Comparison of ENCODE assay signal across 28 mouse cellular contexts in the genomic region with DNA sequence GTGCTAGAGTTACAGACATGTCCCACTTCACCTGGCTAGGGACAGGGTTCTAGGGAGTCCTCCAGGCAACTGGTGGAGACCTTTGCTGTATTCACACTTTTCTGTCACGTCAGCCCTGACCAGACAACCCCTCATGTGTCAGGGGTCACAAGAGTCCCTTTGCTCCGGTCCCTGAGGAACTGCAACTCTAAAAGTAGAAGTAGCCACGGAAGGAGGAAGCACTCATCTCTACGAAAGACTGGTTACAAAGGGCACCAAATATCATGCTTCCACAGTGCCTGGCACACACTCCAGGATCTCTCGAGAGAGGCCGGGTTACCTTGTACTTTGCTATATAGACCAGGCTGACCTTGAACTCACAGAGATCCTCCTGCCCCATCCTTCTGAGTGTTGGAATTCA. TPM values are rescaled to one million over a fixed set of nuclear protein-coding genes. Genes with fewer than 3 reads are reported as not detected.
DNase-seq lines count a peak whose midpoint lies in the region; ATAC-seq lines count a peak whose summit lies in the region.
"Had no signal": no experiment of that assay in that cellular context is flagged by ENCODE, and none has a peak within 500 bp of the region (broad histone marks: within the 10 kb centered on the region; RNA-seq: fewer than 3 reads in every experiment).

No protein-coding gene starts in this region.

- no peak overlapping the region for H3K4me2 ChIP-seq in heart, embryonic 11.5 days
- H3K4me2 ChIP-seq: embryonic facial prominence, embryonic 12.5 days; hindbrain, embryonic 15.5 days; kidney, embryonic 15.5 days; midbrain, embryonic 12.5 days had no signal

- ATAC-seq in heart, embryonic 11.5 days (replicated peaks; ENCODE audit: insufficient number of reproducible peaks, low FRiP score, low TSS enrichment): no peak
- 0 out of 2 replicates have a peak, but pooled peaks have one; percentile 4 for ATAC-seq in megakaryocyte progenitor cell, adult 5-6 weeks (replicated peaks; ENCODE audit: poor library complexity)
- ATAC-seq: activated CD4-positive, CD25-positive, alpha-beta regulatory T cell, adult 4 months; forebrain, embryonic 14.5 days; inflammation-experienced regulatory T-cells, adult 6 months had no signal

- H3K9ac ChIP-seq in heart, embryonic 11.5 days (ENCODE audit: low read depth, low read length): no peak overlapping the region
- H3K9ac ChIP-seq: embryonic facial prominence, embryonic 12.5 days; hindbrain, embryonic 15.5 days; kidney, embryonic 15.5 days; midbrain, embryonic 12.5 days had no signal

- H3K4me3 ChIP-seq in heart, embryonic 11.5 days (ENCODE audit: low read depth, low read length): no peak overlapping the region
- H3K4me3 ChIP-seq: embryonic facial prominence, embryonic 12.5 days; hindbrain, embryonic 10.5 days; hindbrain, embryonic 15.5 days; kidney, embryonic 15.5 days; midbrain, embryonic 12.5 days had no signal

- no peak overlapping the region for H3K27ac ChIP-seq in heart, embryonic 11.5 days (ENCODE audit: low read depth, low read length)
- H3K27ac ChIP-seq: embryonic facial prominence, embryonic 12.5 days; hindbrain, embryonic 10.5 days; hindbrain, embryonic 15.5 days; kidney, embryonic 15.5 days; midbrain, embryonic 12.5 days had no signal

- WGBS in heart, embryonic 11.5 days (ENCODE audit: insufficient replicate concordance): 90% methylated on average over 6 of the region's 6 CpGs

- H3K9me3 ChIP-seq in heart, embryonic 11.5 days (replicated peaks; ENCODE audit: control insufficient read depth, low read length): no peaks in the 10 kb centered on the region
- H3K9me3 ChIP-seq: embryonic facial prominence, embryonic 12.5 days; hindbrain, embryonic 10.5 days; hindbrain, embryonic 15.5 days; kidney, embryonic 15.5 days; midbrain, embryonic 12.5 days had no signal

- DNase-seq in heart, adult 11 months: peak; percentile 92
- DNase-seq in spleen, postnatal 36 days (ENCODE audit: low spot score in 2 of 2): peak; percentile 16 to 21
- no peak for DNase-seq in spleen, postnatal 4 days (ENCODE audit: low spot score in 2 of 2)
- no peak for DNase-seq in thymus, postnatal 14 days
- no peak for DNase-seq in gastrocnemius, postnatal 4 days (ENCODE audit: low spot score in 2 of 2)
- DNase-seq: adrenal gland, adult 2 months; cerebellum, adult 11-12 months; cerebellum, adult 9-11 months; embryo, embryonic 11 days; gastrocnemius, postnatal 25 days; heart, postnatal 14 days; kidney, adult 18-20 months; kidney, postnatal 25 days; thymus, adult 18-20 months; thymus, postnatal 4 days had no signal

- H3K27me3 ChIP-seq in heart, embryonic 11.5 days (ENCODE audit: control insufficient read depth, insufficient read depth, low read length): no peaks in the 10 kb centered on the region
- H3K27me3 ChIP-seq: CH12.LX; embryonic facial prominence, embryonic 12.5 days; hindbrain, embryonic 15.5 days; kidney, embryonic 15.5 days; midbrain, embryonic 12.5 days had no signal

- H3K36me3 ChIP-seq in heart, embryonic 11.5 days (ENCODE audit: control insufficient read depth, insufficient read depth, low read length): peaks cover 8% of the 10 kb centered on the region

- H3K4me1 ChIP-seq in heart, embryonic 11.5 days (ENCODE audit: control insufficient read depth, insufficient read depth, low read length): peaks cover 5% of the 10 kb centered on the region

RNA-seq across cellular contexts. Expression of a gene that starts 13.6 kb away (rescaled TPM):
- polyA plus RNA-seq in heart, embryonic 11.5 days (2014; fragmentation: Nextera tagmentation; extraction: Ambion mirVana): 0.44 and 0.57 TPM in 2 replicates
- total RNA-seq in megakaryocyte progenitor cell, adult 5-6 weeks (2015): 0.10 and 0.25 TPM in 2 replicates
- 0.07 and 0.29 TPM in 2 replicates for total RNA-seq in megakaryocyte progenitor cell, adult 5-6 weeks (2017)
- total RNA-seq in gastrocnemius, postnatal 4 days (2021): 1 to 10 TPM in 1 of 2 experiments, under 1 TPM in 1; 0.73 to 1.1 TPM
- total RNA-seq: layer of hippocampus, adult 18-20 months; left cerebral cortex, postnatal 14 days had no signal
- polyA plus RNA-seq: activated CD4-positive, CD25-positive, alpha-beta regulatory T cell, adult 4 months had no signal

RNA-seq across cellular contexts. Expression of a gene that starts 16.4 kb away (rescaled TPM):
- 59.5 and 64.2 TPM in 2 replicates for polyA plus RNA-seq in heart, embryonic 11.5 days (2014; fragmentation: Nextera tagmentation; extraction: Ambion mirVana)
- 9.3 and 9.4 TPM in 2 replicates for total RNA-seq in megakaryocyte progenitor cell, adult 5-6 weeks (2015)
- 5.3 and 7.5 TPM in 2 replicates for total RNA-seq in megakaryocyte progenitor cell, adult 5-6 weeks (2017)
- total RNA-seq in gastrocnemius, postnatal 4 days (2021): 10 to 100 TPM; 45.0 to 47.7 TPM

RNA-seq across cellular contexts. Expression of a gene that starts 16.4 kb away (rescaled TPM):
- polyA plus RNA-seq in heart, embryonic 11.5 days (2014; fragmentation: Nextera tagmentation; extraction: Ambion mirVana): 22.5 and 29.3 TPM in 2 replicates
- total RNA-seq in megakaryocyte progenitor cell, adult 5-6 weeks (2015): 13.4 and 14.1 TPM in 2 replicates
- 12.4 and 15.6 TPM in 2 replicates for total RNA-seq in megakaryocyte progenitor cell, adult 5-6 weeks (2017)
- total RNA-seq in gastrocnemius, postnatal 4 days (2021): 100 to 1,000 TPM; 100 to 115 TPM

RNA-seq across cellular contexts. Expression of a gene that starts 37.5 kb away (rescaled TPM):
- 0.76 and 0.96 TPM in 2 replicates for polyA plus RNA-seq in heart, embryonic 11.5 days (2014; fragmentation: Nextera tagmentation; extraction: Ambion mirVana)
- 0.52 and 0.68 TPM in 2 replicates for total RNA-seq in megakaryocyte progenitor cell, adult 5-6 weeks (2015)
- total RNA-seq in megakaryocyte progenitor cell, adult 5-6 weeks (2017): 0.75 and 0.81 TPM in 2 replicates
- total RNA-seq in gastrocnemius, postnatal 4 days (2021): 10 to 100 TPM; 36.6 to 38.2 TPM

RNA-seq across cellular contexts. Expression of a gene that starts 49.9 kb away (rescaled TPM):
- 37.5 and 38.8 TPM in 2 replicates for polyA plus RNA-seq in heart, embryonic 11.5 days (2014; fragmentation: Nextera tagmentation; extraction: Ambion mirVana)
- 9.2 and 12.5 TPM in 2 replicates for total RNA-seq in megakaryocyte progenitor cell, adult 5-6 weeks (2015)
- total RNA-seq in megakaryocyte progenitor cell, adult 5-6 weeks (2017): 5.9 and 6.8 TPM in 2 replicates
- 10 to 100 TPM; 15.6 to 16.2 TPM for total RNA-seq in gastrocnemius, postnatal 4 days (2021)

Comparison
In these comparisons a context has a peak if more than half of its experiments do, and no peak if none do; other contexts are left out.
1. DNase-seq: peak in heart, adult 11 months (single experiment) and spleen, postnatal 36 days (2 of 2); none in spleen, postnatal 4 days (0 of 2), thymus, postnatal 14 days (single experiment) and gastrocnemius, postnatal 4 days (0 of 2).
2. RNA of a gene that starts 16.4 kb away (total RNA-seq): 45.0 to 47.7 TPM in gastrocnemius, postnatal 4 days; 5.3 to 9.4 TPM in megakaryocyte progenitor cell, adult 5-6 weeks; every median in the first group is over 4 times any median in the second.
3. RNA of a gene that starts 16.4 kb away (total RNA-seq): 100 to 115 TPM in gastrocnemius, postnatal 4 days; 12.4 to 15.6 TPM in megakaryocyte progenitor cell, adult 5-6 weeks; every median in the first group is over 4 times any median in the second.